Mouse (Mus musculus): Measurements from ENCODE around the gene Ccn1.

Gene Ccn1

GRCm38 (mm10) chr3:145651029-145651977 lies 1.5 kb upstream of the Ccn1 start:
- in situ Hi-C loops (cut with MboI, MseI), result loop anchor here (5.0 kb wide), 1 partner anchor 101 kb away; no protein-coding TSS in a partner anchor

DNA sequence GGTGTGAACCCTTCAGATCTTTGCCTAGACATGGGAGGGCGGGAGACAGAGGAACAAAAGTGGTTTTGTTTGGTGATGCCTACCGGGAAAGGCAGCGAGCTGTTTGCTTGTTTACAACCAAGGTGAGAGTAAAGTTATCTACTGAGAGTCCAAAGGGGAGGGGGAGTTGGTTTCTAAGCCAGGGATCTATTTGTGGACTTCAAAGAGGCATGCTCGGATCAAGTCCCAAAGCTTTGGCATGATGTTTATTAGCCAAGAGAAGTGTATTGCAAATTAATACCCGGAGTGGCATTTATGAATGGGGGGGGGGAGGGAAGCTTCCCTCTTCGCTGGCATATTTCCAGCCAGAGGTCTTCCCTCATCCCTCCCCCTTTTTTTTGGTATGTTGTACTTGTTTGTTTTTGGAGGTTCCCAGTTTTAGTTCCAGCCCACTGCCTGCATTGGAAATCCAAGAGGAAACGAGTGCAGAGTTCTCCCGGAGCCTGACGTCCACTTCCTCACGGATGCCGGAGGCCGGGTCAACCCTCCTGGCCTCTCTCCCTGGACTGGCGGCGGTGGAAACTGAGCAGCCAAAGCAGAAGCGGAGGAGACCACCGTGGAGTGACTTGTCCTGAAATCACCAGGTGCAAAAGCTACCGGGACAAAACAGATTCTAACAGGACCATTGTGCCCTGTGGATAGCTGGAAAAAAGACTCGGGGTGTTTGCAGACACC lies 674 bp upstream of the Ccn1 start:
- in situ Hi-C loops (cut with MboI, MseI), result loop anchor here (5.0 kb wide), 1 partner anchor 102 kb away; no protein-coding TSS in a partner anchor

- in situ Hi-C loops (cut with MboI, MseI), result loop anchor here (5.0 kb wide), 1 partner anchor 37 kb away; no protein-coding TSS in a partner anchor
Measured at GRCm38 (mm10) chr3:145648991-145649851, 560 bp downstream of the Ccn1 start.

- in situ Hi-C loops (cut with MboI, MseI), result loop anchor here (5.0 kb wide), 1 partner anchor 36 kb away; no protein-coding TSS in a partner anchor
Measured at GRCm38 (mm10) chr3:145648097-145648931, 1.5 kb downstream of the Ccn1 start.

GRCm38 (mm10) chr3:145647416-145647815 lies 2.4 kb downstream of the Ccn1 start:
- in situ Hi-C loops (cut with MboI, MseI), result loop anchor here (5.0 kb wide), 1 partner anchor 35 kb away; no protein-coding TSS in a partner anchor

GRCm38 (mm10) chr3:145646666-145647065 lies 3.1 kb downstream of the Ccn1 start:
- in situ Hi-C loops (cut with MboI, MseI), result loop anchor here (5.0 kb wide), 1 partner anchor 34 kb away; no protein-coding TSS in a partner anchor

- in situ Hi-C loops (cut with MboI, MseI), result loop anchor here (5.0 kb wide), 1 partner anchor 34 kb away; no protein-coding TSS in a partner anchor
Measured at GRCm38 (mm10) chr3:145646009-145646408, 3.8 kb downstream of the Ccn1 start.

GRCm38 (mm10) chr3:145645463-145645862 lies 4.3 kb downstream of the Ccn1 start:
- in situ Hi-C loops (cut with MboI, MseI), result loop anchor here (5.0 kb wide), 1 partner anchor 33 kb away; no protein-coding TSS in a partner anchor

- in situ Hi-C loops (cut with MboI, MseI), result no loop called here
Measured at GRCm38 (mm10) chr3:145642861-145643260, 6.9 kb downstream of the Ccn1 start.

GRCm38 (mm10) chr3:145641878-145642277 lies 7.9 kb downstream of the Ccn1 start:
- in situ Hi-C loops (cut with MboI, MseI), result no loop called here

DNA sequence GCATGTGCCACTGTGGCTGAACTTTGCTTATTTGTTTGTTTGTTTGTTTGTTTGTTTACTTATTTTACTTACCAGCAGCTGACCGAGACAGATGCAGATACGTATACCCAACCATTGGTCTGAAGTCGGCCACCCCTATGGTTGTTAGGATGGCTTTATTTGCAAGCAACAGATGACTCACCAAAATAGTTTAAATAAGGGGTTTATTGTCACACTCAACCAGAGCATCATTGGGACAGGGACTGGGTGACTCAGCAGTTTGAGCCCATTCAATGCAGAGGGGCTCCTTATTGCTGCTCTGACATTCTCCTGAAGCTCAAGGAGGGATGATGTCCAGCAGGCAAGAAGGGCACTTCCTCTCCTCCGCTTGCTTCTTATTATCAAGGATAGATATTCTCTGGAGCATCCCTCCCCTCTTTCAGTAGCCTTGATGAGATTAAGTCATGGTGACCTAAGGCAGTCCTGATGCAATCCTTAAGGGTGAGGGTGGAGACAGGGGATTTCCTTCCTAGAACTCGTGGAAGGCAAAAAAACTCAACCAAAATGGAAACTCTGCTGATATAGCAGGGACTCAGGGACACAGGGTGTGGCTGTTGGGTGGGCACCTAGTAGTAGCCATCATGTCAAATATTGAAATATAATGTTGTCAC lies 8.6 kb downstream of the Ccn1 start:
- in situ Hi-C loops (cut with MboI, MseI), result no loop called here

DNA sequence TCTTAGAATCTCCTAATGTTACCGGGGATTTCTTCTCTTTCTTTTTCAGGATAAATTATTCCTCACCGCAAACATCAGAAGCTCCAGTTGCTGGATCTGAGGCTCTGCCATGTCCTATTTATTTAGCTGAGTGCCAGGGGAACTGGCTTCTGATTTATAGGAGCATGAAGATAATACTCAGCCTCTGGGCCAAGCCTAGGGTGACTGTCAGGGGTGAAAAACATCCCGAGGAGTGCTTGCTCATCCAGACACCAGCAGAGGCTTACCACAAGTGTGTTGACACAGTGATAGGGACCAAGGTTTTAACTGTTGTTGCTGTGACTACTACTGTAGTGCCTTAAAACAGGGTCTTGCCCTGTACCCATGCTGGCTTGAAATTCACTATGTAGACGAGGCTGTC lies 9.2 kb downstream of the Ccn1 start:
- in situ Hi-C loops (cut with MboI, MseI), result no loop called here

- in situ Hi-C loops (cut with MboI, MseI), result no loop called here
Measured at GRCm38 (mm10) chr3:145640170-145640569, 9.6 kb downstream of the Ccn1 start.

DNA sequence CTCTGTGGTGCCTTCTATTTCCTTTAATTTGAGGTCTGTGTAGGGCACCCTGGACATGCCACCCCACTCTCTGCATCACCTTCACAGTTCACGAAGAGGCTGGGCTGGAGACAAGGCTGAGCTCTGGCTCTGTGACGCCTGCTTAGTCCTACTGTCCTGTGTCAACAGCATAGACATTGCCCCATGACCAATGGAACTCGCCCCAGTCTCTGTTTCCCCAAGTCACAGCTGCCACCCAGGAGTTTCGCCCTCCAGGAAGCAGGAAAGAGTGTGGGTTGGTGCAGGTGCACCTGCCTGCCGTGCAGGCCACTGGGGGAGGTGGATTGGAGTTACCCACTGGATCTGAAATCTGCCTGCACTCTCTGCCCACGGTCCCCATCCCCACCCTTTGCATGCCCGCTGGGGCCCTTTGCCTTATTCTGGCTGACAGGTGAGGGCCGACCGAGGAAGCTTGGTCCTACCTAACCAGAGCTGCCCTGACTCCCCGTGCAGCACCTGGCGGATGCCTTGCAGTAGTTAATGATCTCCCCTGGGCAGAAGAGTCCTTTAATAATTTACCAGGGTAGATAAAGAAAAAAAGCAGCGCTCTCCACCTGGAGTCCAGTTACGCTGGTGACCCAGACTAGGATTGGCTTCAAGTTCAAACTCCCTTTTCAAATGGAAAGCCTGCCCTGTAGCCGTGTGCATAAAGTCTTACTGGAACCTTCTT lies 15.6 kb downstream of the Ccn1 start:
- in situ Hi-C loops (cut with MboI, MseI), result no loop called here

DNA sequence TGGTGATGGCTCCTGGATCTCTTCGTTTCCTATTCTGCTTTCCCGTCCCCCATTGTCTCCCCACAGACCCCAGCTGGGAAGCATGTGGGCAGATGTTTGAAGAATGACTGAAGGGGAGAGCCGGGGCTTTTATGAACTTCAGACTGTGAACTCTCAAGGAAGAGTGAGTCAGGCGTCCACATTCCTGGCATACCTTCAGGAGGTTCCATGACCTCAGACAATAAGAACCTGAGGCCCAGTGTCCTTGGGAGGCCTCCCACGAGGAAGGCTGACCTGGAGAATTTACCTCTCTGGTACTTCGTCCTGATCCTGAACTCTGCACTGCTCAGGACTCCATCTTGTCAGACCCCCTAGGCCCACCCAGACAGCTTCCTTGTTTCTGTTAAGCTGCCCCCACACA lies 16.9 kb downstream of the Ccn1 start:
- in situ Hi-C loops (cut with MboI, MseI), result no loop called here

DNA sequence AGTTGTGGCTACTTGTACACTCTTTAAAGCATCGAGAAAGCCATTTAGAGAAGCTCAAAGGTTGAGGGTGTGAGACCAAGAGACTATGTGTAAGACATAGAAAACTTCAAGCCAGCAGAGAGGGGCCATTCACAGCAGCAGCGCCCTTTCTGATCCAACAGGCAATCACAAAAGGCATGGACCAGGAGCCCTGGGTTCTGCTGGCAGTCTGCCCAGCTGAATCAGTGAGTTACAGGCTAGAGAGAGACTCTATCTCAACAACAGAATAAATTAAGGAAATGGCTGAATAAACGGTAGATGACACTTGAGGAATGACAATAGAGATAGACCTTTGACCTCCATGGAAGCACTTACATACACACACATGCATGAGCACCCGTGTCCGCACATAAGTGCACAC lies 21.1 kb downstream of the Ccn1 start:
- in situ Hi-C loops (cut with MboI, MseI), result no loop called here

- in situ Hi-C loops (cut with MboI, MseI), result no loop called here
Measured at GRCm38 (mm10) chr3:145627830-145628229, 22.0 kb downstream of the Ccn1 start.

DNA sequence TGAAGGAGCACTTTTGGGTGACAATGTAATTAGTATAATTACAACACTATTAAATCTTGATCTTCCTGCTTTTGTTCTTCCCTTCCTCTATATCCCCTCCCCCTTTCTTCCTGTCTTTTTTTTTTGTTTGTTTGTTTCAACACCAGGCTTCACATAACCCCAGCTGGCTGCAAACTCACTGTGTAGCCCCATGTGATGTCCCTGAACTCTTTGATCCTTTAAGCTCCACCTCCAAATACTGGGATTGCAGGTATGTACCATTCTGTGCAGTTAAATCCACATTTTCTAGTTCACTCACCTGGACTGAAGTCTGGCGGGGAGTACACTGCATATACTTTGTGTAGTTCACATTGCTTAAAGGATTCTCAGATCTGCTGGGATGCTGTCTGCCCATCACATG lies 23.7 kb downstream of the Ccn1 start:
- in situ Hi-C loops (cut with MboI, MseI), result no loop called here

DNA sequence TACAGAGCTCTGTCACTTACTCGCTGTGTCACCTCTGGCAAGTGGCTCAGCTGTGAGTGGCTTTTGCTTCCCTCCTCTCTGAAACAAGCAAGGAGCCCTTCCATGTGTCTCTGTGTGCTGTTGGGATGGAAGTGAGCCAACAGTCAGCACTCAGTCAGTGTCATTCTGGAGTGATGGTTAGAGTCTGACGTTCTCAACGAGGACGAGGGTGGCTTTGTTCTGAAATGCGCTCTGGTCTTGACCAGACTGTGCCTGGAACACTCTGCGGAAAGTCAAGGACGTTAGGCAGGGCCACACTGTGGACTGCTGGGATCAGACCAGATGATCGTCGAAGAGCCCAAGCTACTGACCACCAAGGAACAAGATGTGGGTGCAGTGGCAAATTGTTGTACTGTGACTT lies 24.2 kb downstream of the Ccn1 start:
- in situ Hi-C loops (cut with MboI, MseI), result no loop called here
